Mouse (Mus musculus) heart, embryonic 14.5 days (tissue): Measurements from ENCODE around the gene Wdr91. TPM values are rescaled to one million over a fixed set of nuclear protein-coding genes. Genes with fewer than 3 reads are reported as not detected.

Experiments used
- ATAC-seq: fragments of 200-750 bp; cut with Nextera tagmentation; 2 replicates; pipeline ENCODE4 v1.8.0; 2017; ENCODE audit warnings: low read depth, moderate TSS enrichment; ENCODE audit not compliant: insufficient number of reproducible peaks, insufficient read depth, low FRiP score
- H3K27ac ChIP-seq, 2 experiments: fragments of 200-500 bp in 1 of 2; fragments of 300-500 bp in 1 of 2; sonication (generic) in 1 of 2; replicated peaks in 1 of 2; 2 replicates each; pipeline ENCODE4 v1.5.1; 2012 to 2014; ENCODE audit warnings: low read depth in 2 of 2, low read length in 2 of 2, control low read depth in 1 of 2, mild to moderate bottlenecking in 1 of 2, mixed read lengths in 1 of 2; ENCODE audit not compliant: control insufficient read depth in 1 of 2, insufficient read depth in 1 of 2
- H3K27me3 ChIP-seq: fragments of 300-500 bp; sonication (generic); 2 replicates; pipeline ENCODE4 v1.6.1; 2014; ENCODE audit warnings: mild to moderate bottlenecking, low read length, control low read depth; ENCODE audit not compliant: control insufficient read depth, insufficient read depth
- H3K36me3 ChIP-seq: fragments of 300-500 bp; sonication (generic); 2 replicates; pipeline ENCODE4 v1.6.1; 2014; ENCODE audit warnings: mild to moderate bottlenecking, control low read depth, low read length, mixed read lengths; ENCODE audit not compliant: control insufficient read depth, insufficient read depth
- H3K4me1 ChIP-seq, 2 experiments: fragments of 200-500 bp in 1 of 2; fragments of 300-500 bp in 1 of 2; sonication (generic) in 1 of 2; 2 replicates each; pipeline ENCODE4 v1.6.1; 2012 to 2014; ENCODE audit warnings: low read length in 2 of 2, control low read depth in 1 of 2, mixed read lengths in 1 of 2; ENCODE audit not compliant: control insufficient read depth in 2 of 2, insufficient read depth in 2 of 2
- H3K4me2 ChIP-seq: fragments of 300-500 bp; sonication (generic); 2 replicates; pipeline ENCODE4 v1.6.1; 2014; ENCODE audit warnings: mild to moderate bottlenecking, low read length
- H3K4me3 ChIP-seq, 2 experiments: fragments of 200-500 bp in 1 of 2; fragments of 300-500 bp in 1 of 2; sonication (generic) in 1 of 2; 2 replicates each; pipeline ENCODE4 v1.5.1; 2012 to 2014; ENCODE audit warnings: low read length in 2 of 2, mild to moderate bottlenecking in 2 of 2, control low read depth in 1 of 2, low read depth in 1 of 2, moderate library complexity in 1 of 2; ENCODE audit not compliant: control insufficient read depth in 1 of 2, insufficient read depth in 1 of 2
- H3K9ac ChIP-seq: fragments of 300-500 bp; sonication (generic); 2 replicates; pipeline ENCODE4 v1.6.1; 2014; ENCODE audit warnings: mild to moderate bottlenecking, low read length
- H3K9me3 ChIP-seq: fragments of 300-500 bp; sonication (generic); 2 replicates; pipeline ENCODE4 v1.6.1; 2016; ENCODE audit warnings: low read length, control low read depth; ENCODE audit not compliant: control insufficient read depth
- WGBS: fragments of 180-500 bp; shearing (Covaris S2); extraction: QIAGEN DNeasy Blood & Tissue Kit; methylation state at CpG from one replicate; pipeline ENCODE4 v1.1.7; 2014; 5-methylcytosine and 5-hydroxymethylcytosine counted together
- polyA plus RNA-seq: library from polyadenylated mRNA; unstranded; fragments of >200 nt; fragmentation: Nextera tagmentation; extraction: Ambion mirVana; gene quantifications from 2 replicates; pipeline ENCODE4 v1.2.1, GENCODE M21; 2014

The Wdr91 gene
- polyA plus RNA-seq, 1 experiment from 2014 or later: 9.7 TPM

GRCm38 (mm10) chr6:34896168-34896780 is 14.4 kb downstream of the Wdr91 start:
- Histone ChIP-seq H3K27me3 (no peaks in the 10 kb centered on the region), H3K9ac (no peak overlapping the region), H3K9me3 (no peaks in the 10 kb centered on the region), H3K4me3 (no peak overlapping the region), H3K27ac (no peak overlapping the region), H3K4me2 (no peak overlapping the region), H3K36me3 (peaks cover 78% of the 10 kb centered on the region), H3K4me1 (peaks cover 13 to 19% of the 10 kb centered on the region in 2 experiments)
- ATAC-seq: no peak
- WGBS: 58% methylated on average over 16 of the region's 16 CpGs

GRCm38 (mm10) chr6:34895569-34895968 is 15.1 kb downstream of the Wdr91 start:
- Histone ChIP-seq H3K27ac (no peak overlapping the region), H3K4me2 (no peak overlapping the region), H3K27me3 (no peaks in the 10 kb centered on the region), H3K36me3 (peaks cover 80% of the 10 kb centered on the region), H3K9ac (no peak overlapping the region), H3K4me3 (no peak overlapping the region), H3K9me3 (no peaks in the 10 kb centered on the region), H3K4me1 (peaks cover 13 to 18% of the 10 kb centered on the region in 2 experiments)
- ATAC-seq: no peak
- 83% methylated on average over 7 of the region's 7 CpGs for WGBS

GRCm38 (mm10) chr6:34889185-34889584 is 21.5 kb downstream of the Wdr91 start:
- Histone ChIP-seq H3K36me3 (peaks cover 87% of the 10 kb centered on the region), H3K9me3 (no peaks in the 10 kb centered on the region), H3K27me3 (no peaks in the 10 kb centered on the region), H3K4me3 (no peak overlapping the region), H3K9ac (no peak overlapping the region), H3K27ac (no peak overlapping the region), H3K4me1 (peaks cover 9 to 10% of the 10 kb centered on the region in 2 experiments; a peak in 3 of 4 replicates), H3K4me2 (no peak overlapping the region)
- 66% methylated on average over 4 of the region's 4 CpGs for WGBS
- ATAC-seq: no peak

- H3K9me3 ChIP-seq: no peaks in the 10 kb centered on the region
- peaks cover 9 to 10% of the 10 kb centered on the region in 2 experiments; a peak in 3 of 4 replicates for H3K4me1 ChIP-seq
- no peak overlapping the region for H3K4me3 ChIP-seq
- H3K9ac ChIP-seq: peak overlapping the region; percentile 36; the same call in 1 of the 2 replicates
- H3K4me2 ChIP-seq: no peak overlapping the region
- H3K27me3 ChIP-seq: no peaks in the 10 kb centered on the region
- H3K27ac ChIP-seq: 0 out of 4 replicates have a peak overlapping the region, but pooled peaks of 1 of the 2 experiments have one; percentile 23
- H3K36me3 ChIP-seq: peaks cover 86% of the 10 kb centered on the region
- no peak for ATAC-seq
- 57% methylated on average over 6 of the region's 6 CpGs for WGBS
Observed at GRCm38 (mm10) chr6:34887131-34887850, 23.4 kb downstream of the Wdr91 start.

- peaks cover 85% of the 10 kb centered on the region for H3K36me3 ChIP-seq
- no peak overlapping the region for H3K27ac ChIP-seq
- ATAC-seq: no peak
Observed at GRCm38 (mm10) chr6:34884724-34885123, 26.0 kb downstream of the Wdr91 start.

GRCm38 (mm10) chr6:34879911-34880475 is 30.7 kb downstream of the Wdr91 start:
- no peaks in the 10 kb centered on the region for H3K9me3 ChIP-seq
- H3K4me2 ChIP-seq: no peak overlapping the region
- H3K36me3 ChIP-seq: peaks cover 58% of the 10 kb centered on the region
- H3K9ac ChIP-seq: no peak overlapping the region
- peaks cover 18 to 29% of the 10 kb centered on the region in 2 experiments for H3K4me1 ChIP-seq
- no peak for ATAC-seq
- 54% methylated on average over 6 of the region's 6 CpGs for WGBS
- no peak overlapping the region for H3K27ac ChIP-seq
- H3K4me3 ChIP-seq: no peak overlapping the region
- H3K27me3 ChIP-seq: no peaks in the 10 kb centered on the region

More at GRCm38 (mm10) chr6:34884724-34885123, 26.0 kb downstream of the Wdr91 start:
- H3K4me3 ChIP-seq: no peak overlapping the region
- no peaks in the 10 kb centered on the region for H3K9me3 ChIP-seq
- H3K4me2 ChIP-seq: no peak overlapping the region
- peaks cover 9 to 10% of the 10 kb centered on the region in 2 experiments; a peak in 3 of 4 replicates for H3K4me1 ChIP-seq
- 79% methylated on average over 7 of the region's 7 CpGs for WGBS
- H3K9ac ChIP-seq: no peak overlapping the region
- H3K27me3 ChIP-seq: no peaks in the 10 kb centered on the region

GRCm38 (mm10) chr6:34879101-34879740 is 31.5 kb downstream of the Wdr91 start:
- no peak overlapping the region for H3K9ac ChIP-seq
- H3K36me3 ChIP-seq: peaks cover 50% of the 10 kb centered on the region
- WGBS: 92% methylated on average over 16 of the region's 16 CpGs
- H3K4me3 ChIP-seq: no peak overlapping the region
- no peaks in the 10 kb centered on the region for H3K9me3 ChIP-seq
- H3K4me1 ChIP-seq: peaks cover 23 to 37% of the 10 kb centered on the region in 2 experiments
- H3K27me3 ChIP-seq: no peaks in the 10 kb centered on the region
- no peak for ATAC-seq
- no peak overlapping the region for H3K4me2 ChIP-seq
- no peak overlapping the region for H3K27ac ChIP-seq
